Mouse (Mus musculus) skeletal muscle tissue, adult 2 months (tissue): ENCODE data around the gene Nrtn.

Source experiments
- DNase-seq: peaks from one replicate; pipeline ENCODE4 v3.0.0-alpha.2; 2012; ENCODE audit warnings: low read depth, low spot score

The Nrtn gene

GRCm38 (mm10) chr17:56762769-56763731, 5.7 kb upstream of the Nrtn start:
- no peak for DNase-seq

GRCm38 (mm10) chr17:56761991-56762410, 4.7 kb upstream of the Nrtn start:
- peak; percentile 89 for DNase-seq

GRCm38 (mm10) chr17:56761077-56761476, 3.7 kb upstream of the Nrtn start:
- no peak for DNase-seq

- no peak for DNase-seq
Observed at GRCm38 (mm10) chr17:56759261-56759660, 1.9 kb upstream of the Nrtn start.

GRCm38 (mm10) chr17:56758132-56758531, 802 bp upstream of the Nrtn start:
- DNase-seq: peak; percentile 61

GRCm38 (mm10) chr17:56756703-56757399, 479 bp downstream of the Nrtn start:
- no peak for DNase-seq

- no peak for DNase-seq
Observed at GRCm38 (mm10) chr17:56754271-56755185, 2.8 kb downstream of the Nrtn start.

- no peak for DNase-seq
Observed at GRCm38 (mm10) chr17:56753452-56753851, 3.9 kb downstream of the Nrtn start.

- no peak for DNase-seq
Observed at GRCm38 (mm10) chr17:56751404-56752072, 5.8 kb downstream of the Nrtn start.

GRCm38 (mm10) chr17:56744173-56744572, 13.2 kb downstream of the Nrtn start:
- no peak for DNase-seq

- no peak for DNase-seq
Observed at GRCm38 (mm10) chr17:56740788-56741160, 16.6 kb downstream of the Nrtn start.

GRCm38 (mm10) chr17:56740118-56740787, 17.1 kb downstream of the Nrtn start:
- no peak for DNase-seq

- no peak for DNase-seq
Observed at GRCm38 (mm10) chr17:56738221-56738620, 19.1 kb downstream of the Nrtn start.

- DNase-seq: no peak
Observed at GRCm38 (mm10) chr17:56736534-56736933, 20.8 kb downstream of the Nrtn start.

- DNase-seq: no peak
Observed at GRCm38 (mm10) chr17:56729656-56730055, 27.7 kb downstream of the Nrtn start.

GRCm38 (mm10) chr17:56729151-56729550, 28.2 kb downstream of the Nrtn start:
- DNase-seq: no peak

- DNase-seq: no peak
Observed at GRCm38 (mm10) chr17:56728117-56728516, 29.2 kb downstream of the Nrtn start.

- DNase-seq: no peak
Observed at GRCm38 (mm10) chr17:56727659-56728058, 29.7 kb downstream of the Nrtn start.

GRCm38 (mm10) chr17:56727029-56727649, 30.2 kb downstream of the Nrtn start:
- no peak for DNase-seq
